Mouse (Mus musculus): Measurements from ENCODE around the gene Ccdc92.

Gene Ccdc92

GRCm38 (mm10) chr5:124862013-124862866, at the start of gene Ccdc92, which contains the start of gene Zfp664:
Gene Ccdc92, minus strand, starts transcription at chr5:124862424.
Gene Zfp664, plus strand, starts transcription at chr5:124862691.
- DNase-seq = peak; percentile 98

GRCm38 (mm10) chr5:124908860-124909259, 46.6 kb upstream of the Ccdc92 start:
- peak; percentile 82 to 83 for DNase-seq

- peak; percentile 70 to 81 for DNase-seq
Measured at GRCm38 (mm10) chr5:124906890-124907289, 44.7 kb upstream of the Ccdc92 start.

- no peak for DNase-seq
Measured at GRCm38 (mm10) chr5:124903852-124904251, 41.6 kb upstream of the Ccdc92 start.

- no peak for DNase-seq
Measured at GRCm38 (mm10) chr5:124902195-124902594, 40.0 kb upstream of the Ccdc92 start.

- no peak for DNase-seq
Measured at GRCm38 (mm10) chr5:124901675-124902074, 39.5 kb upstream of the Ccdc92 start.

GRCm38 (mm10) chr5:124900738-124901490, 38.7 kb upstream of the Ccdc92 start:
- DNase-seq = no peak

GRCm38 (mm10) chr5:124899945-124900631, 37.9 kb upstream of the Ccdc92 start:
- peak; percentile 85 to 86 for DNase-seq

- no peak for DNase-seq
Measured at GRCm38 (mm10) chr5:124896135-124896534, 33.9 kb upstream of the Ccdc92 start.

- DNase-seq = no peak
Measured at GRCm38 (mm10) chr5:124891921-124892370, 29.7 kb upstream of the Ccdc92 start.

GRCm38 (mm10) chr5:124888661-124889060, 26.4 kb upstream of the Ccdc92 start:
- no peak for DNase-seq

GRCm38 (mm10) chr5:124883877-124884276, 21.7 kb upstream of the Ccdc92 start:
- DNase-seq = no peak

- no peak for DNase-seq
Measured at GRCm38 (mm10) chr5:124879801-124880200, 17.6 kb upstream of the Ccdc92 start.

GRCm38 (mm10) chr5:124879251-124879650, 17.0 kb upstream of the Ccdc92 start:
- DNase-seq = no peak

GRCm38 (mm10) chr5:124873890-124874601, 11.8 kb upstream of the Ccdc92 start:
- DNase-seq = no peak

- no peak for DNase-seq
Measured at GRCm38 (mm10) chr5:124873096-124873495, 10.9 kb upstream of the Ccdc92 start.

GRCm38 (mm10) chr5:124872033-124872432, 9.8 kb upstream of the Ccdc92 start:
- no peak for DNase-seq

GRCm38 (mm10) chr5:124868981-124869380, 6.8 kb upstream of the Ccdc92 start:
- peak; percentile 64 to 72 for DNase-seq

GRCm38 (mm10) chr5:124862871-124863741, 882 bp upstream of the Ccdc92 start:
- peak; percentile 36 to 59 for DNase-seq

GRCm38 (mm10) chr5:124861463-124861862, 761 bp downstream of the Ccdc92 start:
- DNase-seq = peak; percentile 39 to 62

- peak in 1 of 2 experiments; percentile 7 for DNase-seq
Measured at GRCm38 (mm10) chr5:124860013-124860412, 2.2 kb downstream of the Ccdc92 start.

Measured in thymus, postnatal 36 days (tissue).